Mouse (Mus musculus): ENCODE results near the gene Pip4k2a. TPM values are rescaled to one million over a fixed set of nuclear protein-coding genes. Genes with fewer than 3 reads are reported as not detected.

Pip4k2a gene
- polyA plus RNA-seq, 1 experiment from 2014 or later = 8.8 TPM

DNA sequence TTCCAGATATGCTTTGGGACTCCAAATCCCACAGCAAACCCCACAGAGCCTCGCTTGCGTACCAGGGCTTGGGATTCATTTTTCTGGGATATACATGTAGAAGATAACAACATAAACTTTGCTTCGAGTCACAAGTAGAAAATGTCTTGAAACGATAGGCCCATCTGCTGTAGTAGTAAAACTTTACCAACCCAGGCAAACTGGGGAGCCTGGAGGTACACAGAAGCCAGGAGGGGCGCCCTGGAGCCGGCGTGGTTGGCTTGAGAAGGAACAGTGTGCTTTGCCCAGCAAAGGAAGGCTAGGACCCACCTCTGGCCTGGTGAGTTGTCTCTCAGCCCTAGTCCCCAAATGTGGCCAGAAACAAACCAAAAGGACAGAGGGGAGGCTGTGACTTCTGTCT lies 61.5 kb downstream of the Pip4k2a start:
- no peak overlapping the region for H3K27ac ChIP-seq (replicated peaks; ENCODE audit: low read depth, low read length)
- no peaks in the 10 kb centered on the region for H3K36me3 ChIP-seq (ENCODE audit: control insufficient read depth, insufficient read depth, low read length)
- no peak overlapping the region for H3K9ac ChIP-seq (ENCODE audit: low read length)
- H3K4me1 ChIP-seq (ENCODE audit: control insufficient read depth, insufficient read depth, low read length) = peaks cover 32% of the 10 kb centered on the region
- no peak for DNase-seq (ENCODE audit: low spot score)
- no peaks in the 10 kb centered on the region for H3K27me3 ChIP-seq (ENCODE audit: control insufficient read depth, insufficient read depth, low read length)
- H3K4me2 ChIP-seq (ENCODE audit: low read depth, severe bottlenecking) = no peak overlapping the region
- H3K9me3 ChIP-seq (ENCODE audit: control insufficient read depth, low read length) = no peaks in the 10 kb centered on the region
- no peak for ATAC-seq (ENCODE audit: insufficient number of reproducible peaks, low FRiP score, low TSS enrichment, low read depth)
- 86% methylated on average over 7 of the region's 7 CpGs for WGBS
- no peak overlapping the region for H3K4me3 ChIP-seq (ENCODE audit: low read depth, low read length)

DNA sequence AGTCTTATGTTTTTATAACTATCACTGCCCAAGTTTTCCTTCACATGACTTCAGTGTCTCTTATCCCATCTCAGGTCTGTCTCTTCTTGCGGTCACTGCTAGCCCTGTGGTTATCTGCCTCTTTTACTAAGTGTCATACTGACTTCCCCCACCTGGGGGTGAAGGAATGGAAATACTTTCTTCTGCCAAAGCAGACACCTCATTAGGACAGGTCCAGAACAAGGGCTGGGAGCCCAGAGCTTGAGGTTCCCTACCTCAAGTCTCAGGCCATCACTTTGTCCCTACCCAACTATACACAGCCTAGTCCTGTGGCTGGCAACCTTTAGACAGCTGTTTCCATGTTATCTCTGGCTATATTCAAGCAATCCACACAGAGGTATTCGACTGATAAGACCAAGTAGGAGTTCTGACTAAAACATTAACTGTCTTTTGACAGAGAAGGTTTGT lies 62.3 kb downstream of the Pip4k2a start:
- WGBS = 88% methylated on average over 2 of the region's 2 CpGs
- Histone ChIP-seq H3K36me3 (ENCODE audit: control insufficient read depth, insufficient read depth, low read length) (no peaks in the 10 kb centered on the region), H3K4me2 (ENCODE audit: low read depth, severe bottlenecking) (no peak overlapping the region), H3K9me3 (ENCODE audit: control insufficient read depth, low read length) (no peaks in the 10 kb centered on the region), H3K4me1 (ENCODE audit: control insufficient read depth, insufficient read depth, low read length) (peaks cover 25% of the 10 kb centered on the region), H3K27me3 (ENCODE audit: control insufficient read depth, insufficient read depth, low read length) (no peaks in the 10 kb centered on the region), H3K9ac (ENCODE audit: low read length) (no peak overlapping the region), H3K27ac (replicated peaks; ENCODE audit: low read depth, low read length) (no peak overlapping the region), H3K4me3 (ENCODE audit: low read depth, low read length) (no peak overlapping the region)
- no peak for DNase-seq (ENCODE audit: low spot score)
- ATAC-seq (ENCODE audit: insufficient number of reproducible peaks, low FRiP score, low TSS enrichment, low read depth) = no peak

- ATAC-seq (ENCODE audit: insufficient number of reproducible peaks, low FRiP score, low TSS enrichment, low read depth) (no peak), DNase-seq (ENCODE audit: low spot score) (no peak)
- no peak overlapping the region for H3K4me3 ChIP-seq (ENCODE audit: low read depth, low read length)
- no peak overlapping the region for H3K27ac ChIP-seq (replicated peaks; ENCODE audit: low read depth, low read length)
- no peaks in the 10 kb centered on the region for H3K36me3 ChIP-seq (ENCODE audit: control insufficient read depth, insufficient read depth, low read length)
- H3K4me1 ChIP-seq (ENCODE audit: control insufficient read depth, insufficient read depth, low read length) = peaks cover 15% of the 10 kb centered on the region
- H3K9ac ChIP-seq (ENCODE audit: low read length) = no peak overlapping the region
- no peaks in the 10 kb centered on the region for H3K9me3 ChIP-seq (ENCODE audit: control insufficient read depth, low read length)
- H3K4me2 ChIP-seq (ENCODE audit: low read depth, severe bottlenecking) = no peak overlapping the region
- 90% methylated on average over 9 of the region's 9 CpGs for WGBS
- no peaks in the 10 kb centered on the region for H3K27me3 ChIP-seq (ENCODE audit: control insufficient read depth, insufficient read depth, low read length)
Observed at GRCm38 (mm10) chr2:18934131-18934530, 63.8 kb downstream of the Pip4k2a start.

GRCm38 (mm10) chr2:18933418-18933817 lies 64.5 kb downstream of the Pip4k2a start:
- peaks cover 9% of the 10 kb centered on the region for H3K4me1 ChIP-seq (ENCODE audit: control insufficient read depth, insufficient read depth, low read length)
- H3K4me3 ChIP-seq (ENCODE audit: low read depth, low read length) = no peak overlapping the region
- ATAC-seq (ENCODE audit: insufficient number of reproducible peaks, low FRiP score, low TSS enrichment, low read depth) = no peak
- H3K9me3 ChIP-seq (ENCODE audit: control insufficient read depth, low read length) = no peaks in the 10 kb centered on the region
- H3K9ac ChIP-seq (ENCODE audit: low read length) = no peak overlapping the region
- H3K27ac ChIP-seq (replicated peaks; ENCODE audit: low read depth, low read length) = no peak overlapping the region
- no peak overlapping the region for H3K4me2 ChIP-seq (ENCODE audit: low read depth, severe bottlenecking)
- peak; percentile 50 for DNase-seq (ENCODE audit: low spot score)
- WGBS = 40% methylated on average over 7 of the region's 7 CpGs
- H3K36me3 ChIP-seq (ENCODE audit: control insufficient read depth, insufficient read depth, low read length) = no peaks in the 10 kb centered on the region
- no peaks in the 10 kb centered on the region for H3K27me3 ChIP-seq (ENCODE audit: control insufficient read depth, insufficient read depth, low read length)

DNA sequence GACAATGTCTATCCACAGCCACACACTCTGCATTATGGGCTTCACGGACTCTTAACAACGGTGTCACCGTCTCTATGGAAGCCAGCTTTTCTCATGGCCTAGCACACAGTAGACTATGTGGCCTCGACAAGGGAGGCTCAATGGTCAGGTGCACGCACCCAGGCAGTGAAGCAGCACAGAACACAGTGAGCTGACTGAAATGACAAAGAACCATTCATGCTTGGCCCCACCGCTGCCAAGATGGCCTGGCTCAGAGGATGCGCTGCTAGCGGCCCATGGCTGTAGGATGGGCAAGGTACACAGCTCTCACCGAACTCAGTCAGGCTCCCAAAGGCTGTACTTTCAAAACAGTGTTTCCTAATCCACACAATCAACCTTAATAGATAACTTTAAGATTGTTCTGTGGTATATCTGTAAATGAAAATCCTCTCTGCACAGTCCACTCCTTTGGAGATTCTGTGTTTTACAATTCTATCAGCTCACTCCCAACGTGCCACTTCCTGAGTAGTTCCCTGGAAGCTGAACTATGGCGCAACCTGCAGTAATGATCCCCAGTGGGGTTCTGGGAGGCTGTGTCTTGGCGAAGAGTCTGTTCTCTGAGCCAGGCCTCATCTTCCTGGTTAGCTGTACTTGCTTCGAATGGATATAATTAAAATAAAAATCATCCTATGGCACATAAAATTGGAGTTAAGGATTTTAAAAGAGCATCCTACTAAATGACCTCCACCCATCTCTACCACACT lies 67.4 kb downstream of the Pip4k2a start:
- Histone ChIP-seq H3K4me1 (ENCODE audit: control insufficient read depth, insufficient read depth, low read length) (peaks cover 7% of the 10 kb centered on the region; the same call in 1 of the 2 replicates), H3K9ac (ENCODE audit: low read length) (no peak overlapping the region), H3K4me2 (ENCODE audit: low read depth, severe bottlenecking) (no peak overlapping the region), H3K27me3 (ENCODE audit: control insufficient read depth, insufficient read depth, low read length) (no peaks in the 10 kb centered on the region), H3K36me3 (ENCODE audit: control insufficient read depth, insufficient read depth, low read length) (no peaks in the 10 kb centered on the region), H3K9me3 (ENCODE audit: control insufficient read depth, low read length) (no peaks in the 10 kb centered on the region), H3K4me3 (ENCODE audit: low read depth, low read length) (no peak overlapping the region), H3K27ac (replicated peaks; ENCODE audit: low read depth, low read length) (no peak overlapping the region)
- no peak for DNase-seq (ENCODE audit: low spot score)
- ATAC-seq (ENCODE audit: insufficient number of reproducible peaks, low FRiP score, low TSS enrichment, low read depth) = no peak
- 87% methylated on average over 13 of the region's 13 CpGs for WGBS

GRCm38 (mm10) chr2:18928597-18929257 lies 69.2 kb downstream of the Pip4k2a start:
- Histone ChIP-seq H3K9ac (ENCODE audit: low read length) (no peak overlapping the region), H3K27ac (replicated peaks; ENCODE audit: low read depth, low read length) (no peak overlapping the region), H3K9me3 (ENCODE audit: control insufficient read depth, low read length) (no peaks in the 10 kb centered on the region), H3K4me2 (ENCODE audit: low read depth, severe bottlenecking) (no peak overlapping the region), H3K4me3 (ENCODE audit: low read depth, low read length) (no peak overlapping the region), H3K4me1 (ENCODE audit: control insufficient read depth, insufficient read depth, low read length) (peaks cover 9% of the 10 kb centered on the region), H3K27me3 (ENCODE audit: control insufficient read depth, insufficient read depth, low read length) (no peaks in the 10 kb centered on the region), H3K36me3 (ENCODE audit: control insufficient read depth, insufficient read depth, low read length) (no peaks in the 10 kb centered on the region)
- DNase-seq (ENCODE audit: low spot score) (no peak), ATAC-seq (ENCODE audit: insufficient number of reproducible peaks, low FRiP score, low TSS enrichment, low read depth) (no peak)
- WGBS = 79% methylated on average over 7 of the region's 7 CpGs

GRCm38 (mm10) chr2:18928196-18928595 lies 69.7 kb downstream of the Pip4k2a start:
- Histone ChIP-seq H3K27me3 (ENCODE audit: control insufficient read depth, insufficient read depth, low read length) (no peaks in the 10 kb centered on the region), H3K4me3 (ENCODE audit: low read depth, low read length) (no peak overlapping the region), H3K9ac (ENCODE audit: low read length) (no peak overlapping the region), H3K4me1 (ENCODE audit: control insufficient read depth, insufficient read depth, low read length) (peaks cover 8% of the 10 kb centered on the region), H3K9me3 (ENCODE audit: control insufficient read depth, low read length) (no peaks in the 10 kb centered on the region), H3K27ac (replicated peaks; ENCODE audit: low read depth, low read length) (no peak overlapping the region), H3K4me2 (ENCODE audit: low read depth, severe bottlenecking) (no peak overlapping the region), H3K36me3 (ENCODE audit: control insufficient read depth, insufficient read depth, low read length) (no peaks in the 10 kb centered on the region)
- WGBS = 45% methylated on average over 8 of the region's 8 CpGs
- 0 out of 2 replicates have a peak, but pooled peaks have one; percentile 17 for ATAC-seq (ENCODE audit: insufficient number of reproducible peaks, low FRiP score, low TSS enrichment, low read depth)
- DNase-seq (ENCODE audit: low spot score) = no peak

- DNase-seq (ENCODE audit: low spot score) = no peak
- H3K9ac ChIP-seq (ENCODE audit: low read length) = no peak overlapping the region; the same call in 1 of the 2 replicates
- WGBS = 53% methylated on average over 17 of the region's 17 CpGs
- H3K4me2 ChIP-seq (ENCODE audit: low read depth, severe bottlenecking) = no peak overlapping the region
- H3K36me3 ChIP-seq (ENCODE audit: control insufficient read depth, insufficient read depth, low read length) = no peaks in the 10 kb centered on the region
- ATAC-seq (ENCODE audit: insufficient number of reproducible peaks, low FRiP score, low TSS enrichment, low read depth) = no peak
- no peaks in the 10 kb centered on the region for H3K27me3 ChIP-seq (ENCODE audit: control insufficient read depth, insufficient read depth, low read length)
- no peak overlapping the region for H3K4me3 ChIP-seq (ENCODE audit: low read depth, low read length)
- peaks cover 14% of the 10 kb centered on the region for H3K4me1 ChIP-seq (ENCODE audit: control insufficient read depth, insufficient read depth, low read length)
- H3K27ac ChIP-seq (replicated peaks; ENCODE audit: low read depth, low read length) = no peak overlapping the region
- no peaks in the 10 kb centered on the region for H3K9me3 ChIP-seq (ENCODE audit: control insufficient read depth, low read length)
Observed at GRCm38 (mm10) chr2:18923806-18924595, 73.9 kb downstream of the Pip4k2a start.

Measured in limb, embryonic 11.5 days (tissue).